Mouse (Mus musculus) mesoderm, embryonic 11.5 days (tissue): ENCODE data around the gene Lenep.

ENCODE experiments used
- DNase-seq: peaks from one replicate; pipeline ENCODE4 v3.0.0-alpha.2; 2012; ENCODE audit warnings: low read depth, low spot score

Gene Lenep

DNA sequence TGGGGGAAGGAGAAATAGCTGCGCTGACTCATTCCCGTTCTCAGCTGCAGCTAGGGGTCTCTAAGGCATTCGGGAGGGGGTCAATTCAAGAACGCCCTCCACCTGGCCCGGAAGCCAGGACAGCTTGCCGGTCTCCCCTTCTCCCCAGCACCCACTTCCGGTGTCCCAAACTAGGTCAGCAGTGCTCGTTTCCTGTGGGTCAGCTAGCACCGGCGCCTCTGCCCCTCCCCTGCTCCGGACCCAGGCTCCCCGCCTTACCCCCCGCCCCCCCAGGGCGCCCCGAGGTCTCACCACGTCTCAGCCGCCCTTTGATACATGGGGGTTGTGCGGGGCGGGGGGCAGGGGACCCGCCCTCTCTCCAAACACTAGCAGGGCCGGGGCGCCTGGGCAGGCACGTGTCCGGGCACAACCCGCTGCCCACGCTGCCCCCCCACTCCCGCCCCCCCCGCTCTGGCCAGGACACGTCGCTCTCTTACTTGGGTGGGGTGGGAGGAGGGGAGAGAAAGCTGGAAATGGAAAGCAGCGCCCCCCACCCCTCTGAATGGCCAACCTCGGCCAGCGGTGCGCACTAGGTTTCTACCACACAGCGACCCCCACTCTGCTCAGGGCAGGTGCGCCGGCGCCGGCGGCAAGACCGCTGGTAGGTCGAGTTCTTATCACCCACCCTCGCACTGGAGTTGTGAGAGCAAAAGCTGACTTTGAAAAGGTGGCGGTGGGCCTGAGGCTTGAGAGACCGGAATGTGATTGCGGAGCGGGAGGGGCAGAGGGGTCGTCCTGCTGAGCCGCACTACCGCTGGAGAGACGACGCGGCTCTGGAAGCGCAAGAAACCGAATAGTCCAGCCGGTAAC lies 10.7 kb downstream of the Lenep start:
- DNase-seq, result peak; percentile 34

DNA sequence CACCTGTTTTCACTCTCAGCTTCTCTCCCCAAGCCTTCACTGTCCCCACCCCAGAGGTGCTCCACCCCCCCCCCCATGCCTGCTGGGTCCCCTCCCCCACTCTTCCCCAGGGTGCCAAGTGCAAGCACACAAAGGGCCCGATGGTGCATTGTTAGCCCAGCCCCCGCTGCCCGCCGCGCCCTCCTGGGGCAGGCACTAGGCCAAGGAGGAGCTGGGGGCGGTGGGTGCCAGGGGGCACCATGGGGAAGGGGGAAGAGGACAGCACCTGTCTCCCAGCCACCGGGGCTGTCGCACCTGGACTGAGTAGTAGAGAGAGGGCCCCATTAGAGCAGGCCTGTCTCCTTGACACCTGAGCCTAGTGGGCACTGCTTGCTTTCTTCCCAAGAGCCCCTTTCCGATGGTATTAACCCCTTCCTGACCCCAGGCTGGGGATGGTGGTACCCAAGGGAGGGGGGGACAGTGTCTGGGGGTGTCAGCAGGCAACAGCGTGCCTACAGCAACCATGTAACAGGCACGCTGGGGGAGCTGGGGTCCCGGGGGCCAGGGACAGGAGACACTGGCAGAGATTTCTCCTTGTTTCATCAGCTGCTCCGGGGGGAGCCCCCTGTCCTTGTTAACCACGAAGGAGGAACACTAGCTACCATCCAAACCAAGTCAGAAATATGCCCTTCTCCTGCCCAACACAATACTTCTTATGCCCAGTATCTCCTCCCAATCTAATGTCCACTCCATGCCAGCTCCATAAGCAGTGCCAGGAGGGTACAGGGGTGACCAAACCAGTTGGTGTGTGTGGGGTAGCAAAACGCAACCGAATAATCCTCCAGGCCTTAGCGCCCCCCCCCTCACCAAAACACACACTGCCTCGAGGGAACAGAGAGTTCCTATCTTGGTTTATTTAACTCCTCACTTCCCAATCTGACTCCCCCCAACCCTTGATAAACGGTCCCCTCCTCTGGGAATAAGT lies 11.6 kb downstream of the Lenep start:
- DNase-seq, result no peak

DNA sequence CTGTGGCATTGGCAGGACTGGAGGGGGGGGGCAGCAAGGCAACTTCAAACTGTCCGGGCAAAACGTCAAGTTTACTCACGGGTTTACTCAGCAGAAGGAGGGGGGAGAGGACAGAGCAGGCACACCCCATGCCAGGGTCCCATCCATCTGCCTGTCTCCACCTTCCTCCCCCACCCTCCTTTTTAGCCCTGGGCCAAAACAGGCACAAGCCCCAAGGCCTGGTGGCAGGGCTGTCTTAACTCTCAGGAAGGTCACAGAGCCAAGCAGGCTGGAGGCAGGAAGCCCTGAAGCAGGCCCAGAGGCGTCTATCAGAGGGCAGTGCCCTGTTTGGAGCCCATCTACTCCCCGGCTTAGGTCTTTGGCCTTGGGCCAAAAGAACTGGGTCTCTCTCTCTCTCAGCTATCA lies 12.5 kb downstream of the Lenep start:
- DNase-seq, result no peak

DNA sequence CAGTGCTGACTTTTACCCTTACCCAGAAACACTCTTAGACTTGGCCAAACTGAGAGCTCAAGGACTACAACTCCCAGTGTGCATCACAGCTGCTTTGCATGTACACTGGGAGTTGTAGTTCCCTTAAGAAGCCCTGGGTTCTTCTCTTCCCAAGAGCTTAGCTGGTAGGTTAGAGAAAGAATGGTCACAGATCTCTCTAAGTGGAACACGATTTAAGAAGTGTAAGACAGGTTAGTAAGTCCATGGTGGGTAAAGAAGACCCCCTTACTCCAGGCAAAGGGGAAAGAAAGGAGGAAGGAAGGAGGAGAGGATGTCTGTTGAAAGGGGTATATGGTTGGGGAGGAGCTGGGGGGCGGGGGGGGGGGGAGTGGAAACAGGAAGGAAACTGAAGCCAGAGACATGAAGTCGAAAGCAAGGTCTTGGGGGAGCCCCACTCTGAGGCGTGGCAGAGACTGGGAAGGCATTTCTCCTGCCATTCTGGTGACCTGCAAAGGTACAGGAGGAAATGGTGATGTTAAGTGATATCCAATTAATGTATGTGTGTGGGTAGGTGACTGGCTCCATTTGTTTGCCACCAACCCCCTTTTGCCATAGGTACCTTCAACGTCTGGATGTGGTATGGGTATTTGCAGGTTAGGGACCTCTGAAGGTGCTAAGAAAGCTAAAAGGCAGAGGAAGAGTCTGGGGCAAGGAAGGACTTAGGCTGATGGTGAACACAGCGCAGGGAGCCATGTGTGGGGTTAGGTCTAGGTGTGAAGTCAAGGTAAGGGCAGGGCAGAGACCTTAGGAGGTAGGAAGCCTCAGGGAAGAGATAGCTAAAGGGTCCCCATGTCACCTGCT lies 13.5 kb downstream of the Lenep start:
- no peak for DNase-seq

DNA sequence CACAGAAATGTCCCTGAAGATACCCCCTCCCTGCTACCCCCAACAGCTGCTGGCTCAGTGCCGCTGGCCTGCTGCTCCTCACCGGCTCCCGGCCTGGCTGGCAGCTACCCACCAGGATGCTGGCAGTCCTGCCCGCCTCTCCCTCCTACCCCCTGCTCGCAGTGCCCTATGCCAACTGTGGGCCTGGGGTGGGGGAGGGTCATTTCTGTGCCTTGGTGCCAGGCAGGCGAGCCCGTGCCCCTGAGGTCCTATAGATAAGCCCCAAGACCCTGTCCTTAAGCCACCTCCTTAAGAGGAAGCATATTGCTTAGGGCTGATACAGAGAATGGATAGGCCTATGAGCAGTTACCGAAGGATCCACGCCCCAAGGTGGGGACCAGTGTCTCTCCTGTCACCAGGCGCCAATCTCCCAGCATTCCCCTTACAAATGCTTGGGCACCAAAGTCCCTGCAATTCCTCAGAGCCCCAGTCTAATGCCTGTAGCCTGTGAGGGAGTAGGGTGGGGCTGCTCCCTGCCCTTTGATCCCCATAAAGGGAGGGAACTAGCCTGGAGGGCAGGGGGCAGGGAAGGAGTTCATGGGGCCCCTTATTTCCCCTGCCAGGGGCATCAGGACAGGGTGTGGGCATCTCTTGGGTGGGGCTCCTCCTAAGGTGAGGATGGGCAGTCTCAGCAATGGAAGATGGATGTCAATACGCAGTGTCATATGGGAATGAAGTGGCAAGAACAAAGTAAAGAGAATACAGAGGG lies 14.3 kb downstream of the Lenep start:
- no peak for DNase-seq

DNA sequence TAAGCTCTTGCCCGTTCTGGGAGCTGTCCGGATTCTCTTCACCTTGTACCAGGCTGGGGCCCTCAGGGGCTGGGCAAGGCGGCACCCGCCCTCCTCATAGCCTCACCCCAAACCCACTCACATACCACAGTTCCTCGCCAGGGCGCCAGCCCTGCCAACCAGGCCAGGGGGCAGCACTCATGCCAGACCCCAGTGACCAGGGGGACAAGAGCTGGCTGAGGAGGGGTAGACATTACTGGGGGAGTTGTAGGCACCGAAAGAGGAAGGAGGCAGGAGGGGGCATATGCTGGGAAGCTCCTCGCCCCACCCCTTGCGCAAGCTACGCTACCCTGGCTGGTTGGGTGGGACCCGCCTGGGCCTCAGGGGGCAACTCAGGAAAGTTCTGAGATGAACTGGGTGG lies 15.0 kb downstream of the Lenep start:
- no peak for DNase-seq

DNA sequence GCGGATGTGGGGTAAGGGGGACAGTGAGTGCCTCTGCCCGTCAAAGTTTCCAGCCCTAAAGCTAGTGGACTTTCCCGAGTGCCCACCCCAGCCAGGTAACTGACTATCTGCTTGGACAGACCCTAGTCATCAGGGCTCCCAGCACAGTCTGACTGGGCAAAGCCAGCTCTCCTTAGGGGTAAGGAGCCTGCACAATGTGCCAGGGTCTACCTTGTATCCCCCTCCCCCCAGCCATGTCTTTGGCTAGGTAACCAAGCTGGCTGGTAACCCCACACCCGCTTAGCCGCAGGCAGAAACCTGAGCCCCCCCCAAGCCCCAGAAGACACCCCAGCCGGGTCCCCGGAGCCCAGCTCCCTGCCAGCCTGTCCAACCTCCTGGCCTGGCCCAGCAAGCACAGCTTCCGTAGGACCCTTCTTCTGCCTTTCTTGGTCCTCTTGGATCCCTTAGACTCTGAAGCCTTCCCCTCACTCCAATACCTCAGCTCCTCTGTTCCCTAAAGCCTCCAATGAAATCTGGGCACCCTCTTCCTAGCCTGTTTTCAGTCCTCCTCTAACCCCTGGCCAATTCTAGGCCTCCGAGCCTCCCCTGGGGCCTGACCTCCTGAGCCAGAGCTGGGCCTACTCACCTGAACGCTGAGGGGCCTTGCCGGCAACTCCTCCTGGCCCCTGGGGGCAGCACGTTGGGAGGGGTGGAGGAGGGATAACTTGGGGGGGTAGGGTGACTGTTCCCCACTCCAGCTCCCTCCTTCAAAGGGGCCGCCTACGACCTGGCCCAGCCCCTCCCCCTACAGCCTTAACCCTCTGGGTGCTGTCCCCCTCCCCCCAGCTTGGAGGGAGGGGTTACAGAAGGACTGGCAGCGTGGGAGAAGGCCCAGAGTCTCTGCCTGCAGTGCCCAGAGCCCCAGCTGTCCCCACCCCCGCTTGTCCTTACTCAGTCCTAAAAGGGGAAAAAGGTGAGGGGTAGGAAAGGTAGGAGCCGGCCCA lies 15.9 kb downstream of the Lenep start:
- DNase-seq, result no peak

DNA sequence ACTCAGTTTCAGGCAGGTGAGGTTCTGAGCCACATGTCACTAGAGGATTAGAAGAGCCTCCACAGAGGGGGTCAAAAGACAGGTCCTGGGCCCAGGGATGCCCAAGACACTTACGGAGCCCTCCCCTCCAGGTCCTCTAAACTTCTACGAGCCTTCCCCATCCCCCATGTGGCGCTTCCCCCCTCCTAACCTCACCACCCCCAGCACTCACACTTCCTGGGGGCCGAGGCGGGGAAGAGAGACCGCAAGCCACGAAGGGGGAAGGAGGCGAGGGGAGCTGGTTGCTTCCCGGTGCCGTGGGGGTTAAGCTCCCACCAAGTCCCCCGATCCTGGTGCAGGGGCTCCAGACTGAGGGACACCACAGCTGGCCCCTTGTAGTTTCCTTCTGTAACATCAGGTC lies 17.1 kb downstream of the Lenep start:
- no peak for DNase-seq

DNA sequence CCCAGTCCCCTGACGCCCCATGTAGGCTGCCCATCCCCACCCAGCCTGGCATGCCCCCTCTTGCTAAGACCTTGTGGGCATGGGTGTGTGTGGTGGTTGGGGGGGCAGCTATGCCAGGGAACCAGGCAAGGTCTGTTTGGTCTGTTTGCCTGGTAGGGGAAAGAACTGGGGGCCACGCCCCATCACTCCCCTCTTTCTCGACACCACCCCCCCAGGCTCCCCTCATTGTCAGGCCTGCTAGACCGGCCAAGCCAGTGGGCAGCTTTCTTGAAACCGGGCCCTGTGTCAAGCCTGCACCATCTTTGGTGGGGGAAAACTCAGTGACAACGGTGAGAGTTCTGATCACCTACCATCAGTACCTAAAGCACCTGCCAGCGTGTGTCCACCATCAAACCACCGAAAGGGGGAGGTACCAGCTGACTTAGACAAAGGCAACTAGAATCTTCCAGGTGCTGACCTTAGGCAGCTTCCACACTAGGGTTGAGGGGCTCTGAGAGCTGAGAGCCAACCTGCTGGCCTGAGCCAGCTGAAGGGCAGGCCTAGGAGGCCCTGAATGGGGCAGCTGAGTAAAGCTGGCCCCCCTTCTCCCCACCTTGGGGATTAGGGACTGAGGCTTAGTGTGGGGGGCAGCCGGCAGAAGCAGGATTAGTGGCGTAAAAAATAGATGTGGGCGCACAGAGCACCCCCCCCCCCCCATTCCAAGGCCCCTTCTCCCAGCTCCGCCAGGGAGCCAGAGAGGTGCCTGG lies 18.1 kb downstream of the Lenep start:
- no peak for DNase-seq

DNA sequence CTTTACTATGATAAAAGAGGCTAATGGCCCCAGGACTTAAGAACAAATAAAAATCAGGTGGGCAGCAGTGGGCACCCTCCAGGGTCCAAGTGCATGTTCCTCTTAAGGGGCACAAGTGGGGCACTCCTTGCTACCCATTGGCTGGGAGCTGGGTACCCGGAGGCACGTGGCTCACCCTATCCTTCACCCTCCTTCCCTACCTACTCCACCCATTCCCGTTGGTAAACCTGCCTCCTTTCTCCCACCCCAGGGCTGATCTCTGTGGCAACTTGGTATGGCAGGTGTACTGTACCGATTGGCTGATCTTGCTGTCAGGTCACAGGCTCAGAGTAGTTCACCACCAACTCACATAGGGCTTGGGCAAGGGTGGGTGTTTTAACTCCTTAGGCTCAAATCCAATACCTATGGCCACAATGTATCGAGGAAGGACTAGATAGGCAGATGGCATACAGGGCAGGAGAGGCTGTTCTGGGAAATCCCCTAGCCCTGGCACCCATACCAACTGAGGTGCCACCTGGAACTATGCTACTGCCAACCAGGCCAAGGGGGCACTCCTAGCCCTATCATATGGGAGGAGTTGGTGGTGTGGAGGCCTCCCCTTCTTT lies 18.8 kb downstream of the Lenep start:
- DNase-seq, result no peak

DNA sequence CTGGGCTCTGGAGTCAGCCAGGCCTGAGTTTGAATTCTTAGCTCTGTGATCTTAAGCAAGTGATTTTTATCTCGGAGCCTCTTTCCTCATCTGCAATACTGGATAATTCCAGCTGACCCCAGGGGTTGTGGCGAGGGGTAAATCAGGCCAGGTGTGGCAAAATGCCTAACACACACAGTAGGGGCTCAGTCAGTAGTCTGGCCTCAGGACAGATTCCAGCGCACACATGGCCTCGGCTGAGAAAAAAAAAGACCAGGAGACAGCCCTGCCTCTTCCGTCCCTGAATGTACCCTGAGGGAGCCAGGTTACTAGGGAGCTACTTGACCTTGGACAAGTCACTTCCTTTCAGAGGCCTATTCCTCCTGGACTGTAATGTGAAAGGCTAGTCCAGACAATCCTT lies 19.6 kb downstream of the Lenep start:
- DNase-seq, result no peak

DNA sequence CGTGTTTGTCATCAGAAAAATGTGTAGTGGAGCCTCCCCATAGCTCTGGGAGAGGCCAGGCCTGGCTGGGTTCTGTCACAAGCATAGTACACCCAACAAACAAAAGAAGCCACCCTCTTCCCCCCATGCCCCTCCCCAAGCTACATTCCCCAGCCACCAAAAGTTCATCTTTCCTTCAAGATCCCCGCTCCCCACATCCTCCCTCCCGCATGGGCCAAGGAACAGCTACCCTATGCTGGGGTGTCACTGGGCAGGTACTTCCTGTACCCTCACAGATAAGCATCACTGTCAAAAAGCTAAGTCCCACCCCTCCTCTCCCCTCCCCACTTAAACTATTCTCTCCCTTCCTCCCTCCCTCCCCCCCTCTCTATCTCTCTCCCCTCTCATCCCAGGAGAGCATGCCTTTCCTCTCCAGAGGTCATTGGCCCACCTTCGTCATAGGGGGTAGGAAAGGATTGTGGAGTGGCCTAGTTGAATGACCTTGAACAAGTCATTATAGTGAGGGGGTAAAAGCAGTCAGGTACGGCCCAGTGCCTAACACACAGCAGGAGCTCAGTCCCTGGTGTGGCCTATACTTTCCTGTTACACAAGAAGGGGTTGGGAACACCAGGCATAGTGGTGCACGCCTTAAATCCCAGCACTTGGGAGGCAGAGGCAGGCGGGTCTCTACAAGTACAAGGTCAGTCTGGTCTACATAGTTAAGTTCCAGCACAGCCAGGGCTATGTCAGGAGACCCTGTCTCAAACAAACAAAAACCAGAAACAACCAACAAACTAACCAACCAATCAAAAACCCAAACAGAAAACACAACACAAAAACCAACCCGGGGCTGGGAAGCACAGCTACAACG lies 20.3 kb downstream of the Lenep start:
- no peak for DNase-seq

DNA sequence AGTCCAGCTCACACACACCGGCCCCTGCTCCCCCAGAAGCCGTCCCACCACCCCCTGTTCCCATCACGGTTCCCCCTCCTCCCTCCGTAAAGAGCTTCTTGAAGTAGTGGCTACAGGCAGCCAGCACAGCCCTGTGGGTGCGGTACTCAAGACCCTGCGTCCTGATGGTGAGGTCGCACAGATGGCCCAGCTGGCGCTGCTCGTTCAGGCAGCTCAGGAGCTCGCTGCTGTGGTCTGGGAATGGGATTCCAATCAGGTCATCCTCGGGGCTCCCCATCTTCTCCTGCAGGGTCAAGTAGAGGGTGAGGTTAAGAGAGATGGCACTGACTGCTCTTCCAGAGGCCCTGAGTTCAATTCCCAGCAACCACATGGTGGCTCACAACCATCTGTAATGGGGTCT lies 21.4 kb downstream of the Lenep start:
- no peak for DNase-seq

DNA sequence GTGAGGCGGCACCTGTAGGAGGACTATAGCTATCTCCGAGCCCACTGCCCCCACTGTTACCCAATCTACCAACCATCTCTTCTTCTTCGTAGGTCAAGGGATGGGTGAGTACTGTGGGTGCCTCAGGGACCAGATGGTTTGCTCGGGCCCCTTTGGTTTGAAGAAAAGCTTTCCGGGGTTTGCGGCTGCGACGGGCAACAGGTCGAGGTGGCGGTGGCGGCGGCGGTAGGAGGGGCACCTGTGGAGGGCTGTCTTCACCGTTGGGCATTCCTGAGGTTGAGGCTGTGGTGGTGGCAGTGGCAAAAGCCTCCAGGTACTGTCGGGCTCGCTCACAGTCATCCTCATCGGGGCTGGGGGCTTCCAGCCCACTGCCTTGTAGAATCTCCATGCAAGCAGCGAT lies 21.9 kb downstream of the Lenep start:
- DNase-seq, result no peak

DNA sequence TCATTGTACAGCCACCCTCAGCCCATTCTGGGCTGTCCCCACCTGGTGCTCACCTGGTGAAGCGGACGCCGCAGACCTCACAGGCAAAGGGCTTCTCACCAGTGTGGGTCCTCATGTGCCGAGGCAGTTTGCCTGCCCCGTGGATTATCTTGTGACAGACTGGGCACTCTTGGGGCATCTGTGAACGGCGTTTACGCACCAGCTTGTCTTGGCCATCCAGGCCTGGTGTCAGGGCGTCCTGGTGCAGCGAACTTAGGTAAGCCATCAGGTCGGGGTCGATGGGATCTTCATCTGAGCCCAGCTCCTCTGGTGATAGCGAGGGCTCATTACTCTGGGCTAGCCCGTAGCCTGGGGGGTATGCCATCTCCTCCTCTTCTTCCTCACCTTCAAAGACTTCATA lies 22.3 kb downstream of the Lenep start:
- no peak for DNase-seq

DNA sequence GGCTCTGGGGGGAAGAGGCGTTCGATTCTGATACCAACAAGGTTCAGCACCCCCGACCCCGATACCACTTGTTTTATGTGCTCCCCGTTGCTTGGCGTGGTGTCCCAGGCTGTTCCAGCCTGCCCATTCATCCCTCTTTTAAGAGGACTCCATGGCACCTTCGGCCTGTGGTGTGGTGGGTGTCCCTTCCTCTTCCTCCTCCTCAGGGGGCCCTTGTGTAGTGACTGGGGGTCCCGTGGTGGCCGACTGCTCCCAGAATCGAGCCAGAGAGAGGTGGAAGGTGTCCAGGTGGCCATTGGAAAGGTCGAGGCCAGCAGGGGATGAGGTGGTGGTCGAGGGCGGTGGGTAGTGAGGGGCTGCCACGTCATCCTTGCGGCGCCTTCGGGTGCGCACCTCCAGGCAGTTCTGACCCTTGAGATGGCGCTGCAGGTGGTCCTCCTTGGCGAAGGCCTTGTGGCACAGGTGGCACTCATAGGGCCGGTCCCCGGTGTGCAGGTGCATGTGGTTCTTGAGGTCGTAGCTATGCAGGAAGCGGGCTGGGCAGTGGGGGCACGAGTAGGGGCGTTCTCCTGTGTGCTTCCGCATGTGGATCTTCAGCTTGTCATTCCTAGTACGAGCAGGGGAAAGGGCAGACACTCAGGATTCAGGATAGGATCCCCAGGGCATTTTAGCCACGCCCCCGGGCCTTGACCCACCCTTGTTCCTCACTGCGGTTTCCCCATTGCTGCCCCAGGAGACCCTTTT lies 23.0 kb downstream of the Lenep start:
- no peak for DNase-seq
